Mouse (Mus musculus): ENCODE measurements around the gene Acsl4.

The Acsl4 gene

DNA sequence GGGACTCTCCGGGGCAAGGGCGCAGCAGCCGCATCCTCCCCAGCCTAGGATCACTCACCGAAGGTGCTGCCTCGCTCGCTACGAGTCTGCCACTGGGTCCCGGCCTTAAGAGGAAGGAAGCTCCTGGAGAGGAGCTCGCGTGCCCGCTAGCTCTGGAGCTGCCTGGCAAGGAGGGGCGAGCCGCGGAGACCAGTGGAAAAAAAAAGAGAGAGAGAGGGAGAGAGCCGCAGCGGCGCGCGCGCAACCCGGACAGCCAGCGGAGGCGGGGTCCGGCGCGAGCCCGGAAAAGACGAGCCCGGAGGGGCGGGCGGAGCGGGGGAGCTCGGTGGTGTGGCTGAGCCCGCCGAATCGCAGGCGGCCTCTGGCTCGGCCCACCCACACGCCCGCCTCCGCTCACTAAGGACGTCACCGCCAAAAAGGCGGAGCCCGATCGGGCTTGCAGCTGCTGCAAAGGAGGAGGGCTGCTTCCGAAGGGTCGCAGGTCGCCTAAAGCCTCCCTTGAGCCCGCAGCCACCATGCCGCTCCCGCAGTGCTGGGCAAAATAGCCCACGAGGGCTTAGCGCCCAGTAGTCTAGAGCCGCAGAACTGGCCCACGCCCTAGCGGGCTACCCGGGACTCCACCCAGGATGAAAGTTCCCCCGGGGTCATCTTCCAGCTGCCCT, at the start of gene Acsl4:
Gene Acsl4 (minus strand): TSS at position 289 of the 662 bp plus-strand sequence.
- peak; percentile 86 to 88 for DNase-seq

- no peak for DNase-seq
Observed at GRCm38 (mm10) chrX:142437971-142438504, 47.7 kb upstream of the Acsl4 start.

DNA sequence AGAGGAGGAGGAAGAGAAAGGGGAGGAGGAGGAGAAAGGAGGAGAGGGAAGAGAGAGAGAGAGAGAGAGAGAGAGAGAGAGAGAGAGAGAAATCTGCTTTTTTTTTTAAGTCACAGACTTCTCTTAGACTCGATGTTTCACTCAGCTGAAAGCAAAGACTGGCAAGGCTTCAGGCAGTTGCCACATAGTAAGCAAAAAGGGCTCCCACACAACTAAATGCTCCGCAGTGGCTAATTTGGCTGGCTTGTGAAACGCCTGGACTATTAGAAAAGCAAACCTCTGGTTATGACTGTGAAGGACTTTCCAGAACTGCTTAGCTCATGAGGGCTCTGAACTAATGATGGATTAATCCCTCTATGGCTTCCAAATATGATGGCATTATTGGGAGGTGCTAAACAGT, 42.5 kb upstream of the Acsl4 start:
- DNase-seq = no peak

- no peak for DNase-seq
Observed at GRCm38 (mm10) chrX:142427111-142427510, 36.8 kb upstream of the Acsl4 start.

GRCm38 (mm10) chrX:142426628-142427027, 36.3 kb upstream of the Acsl4 start:
- no peak for DNase-seq

DNA sequence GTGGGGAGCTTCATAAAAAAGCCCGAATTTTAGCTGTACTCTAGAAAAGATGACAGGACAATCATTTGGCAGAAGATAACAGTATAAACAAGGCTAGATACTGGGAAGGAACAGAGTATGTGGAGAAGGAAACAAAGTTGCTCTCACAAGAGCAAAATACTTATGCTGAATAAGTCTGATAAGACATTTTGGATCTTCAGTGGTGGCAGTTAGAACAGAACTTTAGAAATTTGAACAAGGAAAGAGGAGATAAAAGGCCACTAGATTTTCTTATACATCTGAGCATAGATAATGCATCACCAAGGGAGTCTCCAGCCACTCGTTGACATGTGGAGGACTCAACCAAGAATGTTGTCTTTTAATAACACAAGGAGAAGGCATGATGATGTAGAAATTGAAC, 23.5 kb upstream of the Acsl4 start:
- no peak for DNase-seq

GRCm38 (mm10) chrX:142410060-142410459, 19.7 kb upstream of the Acsl4 start:
- no peak for DNase-seq

DNA sequence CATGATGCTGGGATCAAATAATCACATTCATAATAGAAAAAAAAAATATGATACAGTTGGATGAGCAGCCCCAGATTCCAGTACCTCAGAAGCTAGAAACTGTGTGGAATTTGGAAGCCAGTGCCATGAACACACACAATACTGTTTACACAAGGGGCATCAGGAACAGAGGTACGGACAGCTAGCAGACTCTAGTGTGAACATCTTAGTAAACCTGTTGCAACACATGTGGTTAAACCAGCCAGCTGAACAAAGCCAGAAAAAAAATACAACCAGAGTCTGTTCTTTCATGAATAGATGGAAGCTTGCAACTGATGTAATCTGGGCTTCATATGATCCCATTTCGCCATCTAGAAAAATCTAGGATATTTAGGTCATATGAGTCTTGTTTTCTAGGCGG, 19.0 kb upstream of the Acsl4 start:
- no peak for DNase-seq

GRCm38 (mm10) chrX:142403114-142403513, 12.8 kb upstream of the Acsl4 start:
- no peak for DNase-seq

DNA sequence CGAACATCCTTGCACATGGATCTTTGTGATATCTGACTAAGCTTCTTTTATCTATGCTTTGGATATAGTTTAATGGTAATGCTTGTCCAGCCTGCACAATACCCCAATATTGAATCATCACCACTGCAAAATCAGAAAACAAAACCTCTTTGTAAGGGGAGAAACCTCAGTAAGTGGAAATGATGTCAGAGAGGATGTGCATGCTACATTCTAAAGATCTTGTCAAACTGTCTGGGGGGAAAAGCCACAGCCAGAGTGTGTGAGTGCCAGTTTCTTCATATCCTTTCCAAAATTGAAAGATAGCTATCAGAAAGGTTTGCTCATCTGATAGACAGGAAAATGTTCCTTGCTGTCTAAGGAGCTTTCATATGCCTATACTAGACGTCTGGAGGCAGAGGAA, 8.3 kb upstream of the Acsl4 start:
- no peak for DNase-seq

DNA sequence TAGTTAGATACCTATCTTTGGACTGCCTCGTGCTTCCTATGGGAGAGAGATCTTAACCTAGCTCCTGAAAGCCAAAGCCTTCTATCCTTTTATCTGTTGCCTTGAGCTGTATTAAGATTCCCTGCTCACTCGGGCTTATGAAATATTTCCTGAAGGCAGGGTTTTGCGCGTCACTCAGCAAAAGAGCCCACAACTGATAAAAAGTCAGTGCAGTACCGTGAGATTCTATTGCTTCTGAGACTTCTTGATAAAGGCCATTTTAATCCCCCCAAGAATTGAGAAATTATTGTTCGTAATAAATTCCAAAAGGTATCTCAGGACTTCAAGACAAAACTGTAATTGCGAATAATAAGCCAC, 552 bp upstream of the Acsl4 start:
- DNase-seq = no peak

DNA sequence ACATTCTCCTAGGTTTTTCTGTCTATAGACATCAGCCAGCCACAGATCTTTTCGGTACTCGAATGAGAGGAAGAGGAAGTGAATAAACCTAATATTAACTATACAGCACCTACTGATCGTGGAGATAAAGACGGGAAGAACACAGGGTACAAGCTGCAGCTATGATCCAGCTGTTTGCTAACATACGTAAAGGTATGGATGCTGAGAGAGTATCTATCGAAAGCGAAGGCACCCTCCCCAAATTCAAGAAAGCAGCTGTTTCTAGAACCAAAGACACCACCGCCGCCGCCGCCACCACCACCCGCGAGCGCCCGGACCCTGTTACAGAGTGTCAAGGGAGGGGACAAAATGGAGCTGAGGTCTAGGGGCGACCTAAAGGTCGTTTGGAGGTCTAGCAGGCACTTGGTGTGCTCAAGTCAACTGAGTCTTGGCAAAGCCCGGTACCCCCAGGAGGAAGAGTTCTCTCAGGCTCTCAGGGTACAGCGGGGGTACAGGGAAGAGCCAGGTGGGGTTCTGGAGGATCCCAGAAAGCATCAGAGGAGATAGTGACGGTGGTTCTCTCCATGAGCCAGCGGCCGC, 665 bp downstream of the Acsl4 start:
- DNase-seq = no peak

DNA sequence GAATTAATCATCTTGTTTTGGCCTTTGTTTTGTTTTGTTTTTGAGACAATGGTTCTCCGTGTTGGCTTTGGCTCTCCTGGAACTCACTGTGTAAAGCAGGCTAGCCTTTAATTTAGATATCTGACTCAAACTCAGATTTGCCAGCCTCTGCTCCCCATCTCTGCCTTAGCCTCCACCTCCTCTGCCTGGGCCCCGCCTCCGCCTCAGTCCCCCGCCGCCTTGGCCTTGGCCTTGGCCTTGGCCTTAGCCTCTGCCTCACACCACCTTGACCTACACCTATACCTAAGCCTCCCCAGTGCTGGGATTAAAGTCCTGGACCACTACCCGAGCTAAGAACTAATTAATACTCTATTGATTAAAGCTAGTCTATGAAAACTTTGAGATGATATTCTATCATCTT, 2.2 kb downstream of the Acsl4 start:
- no peak for DNase-seq

DNA sequence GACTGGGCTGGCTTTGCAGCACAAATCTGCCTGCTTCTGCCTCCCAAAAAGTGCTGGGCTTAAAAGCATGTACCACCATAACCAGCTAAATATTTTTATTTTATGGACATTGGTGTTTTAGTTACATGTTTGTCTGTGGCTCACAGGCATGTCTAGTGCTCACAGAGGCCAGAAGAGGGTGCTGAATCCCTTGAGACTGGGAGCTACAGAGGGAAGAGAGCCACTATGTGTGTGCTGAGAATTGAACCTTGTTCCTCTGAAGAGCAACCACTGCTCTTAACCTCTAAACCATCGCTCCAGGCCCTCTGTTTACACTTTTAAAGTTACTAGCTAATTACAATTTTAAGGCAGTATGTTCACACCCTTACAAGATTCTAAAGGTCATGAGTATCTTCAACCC, 2.7 kb downstream of the Acsl4 start:
- DNase-seq = no peak

GRCm38 (mm10) chrX:142384918-142385317, 5.4 kb downstream of the Acsl4 start:
- no peak for DNase-seq

DNA sequence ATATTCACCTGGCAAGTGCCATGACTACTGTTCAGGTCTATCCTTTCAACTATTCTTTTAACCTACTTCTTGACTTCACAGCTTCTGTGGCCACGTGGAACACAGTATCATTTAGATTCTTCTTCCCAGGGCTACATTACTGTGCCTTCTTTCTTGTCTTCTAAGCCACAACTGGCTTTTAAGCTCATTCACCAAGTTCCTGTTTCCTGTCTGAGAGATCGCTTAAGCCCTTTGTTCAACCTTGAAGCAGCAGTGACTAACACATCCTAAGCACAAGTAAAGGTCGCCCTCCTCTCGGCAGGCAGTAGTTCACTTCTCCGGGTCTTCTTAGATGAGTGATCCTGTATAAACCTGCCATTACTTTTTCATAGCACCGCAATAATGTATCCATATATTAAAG, 10.4 kb downstream of the Acsl4 start:
- no peak for DNase-seq

DNA sequence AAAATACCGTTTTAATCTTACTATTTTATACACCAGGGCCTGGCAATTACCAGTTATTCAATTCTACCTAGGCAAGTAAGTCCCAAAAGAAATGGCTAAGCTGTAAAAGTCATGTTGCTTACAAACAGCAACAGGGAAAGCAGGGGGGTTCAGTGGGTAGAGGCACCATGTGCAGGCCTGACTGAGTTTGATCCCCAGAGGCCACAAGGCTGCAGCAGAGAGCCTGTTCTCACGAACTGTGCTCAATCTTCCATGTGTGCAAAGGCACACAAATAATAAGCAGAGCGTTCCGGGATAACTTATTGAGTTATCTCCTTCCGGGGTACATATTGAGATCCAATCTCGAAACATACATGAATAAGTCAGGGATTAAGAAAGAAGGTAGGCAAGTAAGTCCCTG, 12.3 kb downstream of the Acsl4 start:
- no peak for DNase-seq

DNA sequence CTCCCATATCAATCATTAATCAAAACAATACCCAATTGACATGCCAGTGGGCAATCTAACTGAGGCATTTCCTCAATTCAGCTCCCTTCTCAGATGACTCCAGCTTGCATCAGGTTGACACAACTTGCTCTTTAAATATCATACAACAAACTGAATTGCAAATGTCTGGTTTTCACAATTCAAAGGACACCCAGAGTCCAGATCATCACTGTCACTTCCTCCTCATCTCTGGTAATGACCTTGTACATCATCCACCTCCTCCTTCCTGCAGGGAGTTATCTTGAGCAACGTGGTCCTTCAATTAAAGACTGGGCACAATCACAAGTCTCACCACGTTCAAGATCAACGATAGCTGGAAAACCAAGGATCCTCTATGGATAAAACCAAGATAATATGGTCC, 13.0 kb downstream of the Acsl4 start:
- no peak for DNase-seq

GRCm38 (mm10) chrX:142376747-142377146, 13.6 kb downstream of the Acsl4 start:
- DNase-seq = no peak

DNA sequence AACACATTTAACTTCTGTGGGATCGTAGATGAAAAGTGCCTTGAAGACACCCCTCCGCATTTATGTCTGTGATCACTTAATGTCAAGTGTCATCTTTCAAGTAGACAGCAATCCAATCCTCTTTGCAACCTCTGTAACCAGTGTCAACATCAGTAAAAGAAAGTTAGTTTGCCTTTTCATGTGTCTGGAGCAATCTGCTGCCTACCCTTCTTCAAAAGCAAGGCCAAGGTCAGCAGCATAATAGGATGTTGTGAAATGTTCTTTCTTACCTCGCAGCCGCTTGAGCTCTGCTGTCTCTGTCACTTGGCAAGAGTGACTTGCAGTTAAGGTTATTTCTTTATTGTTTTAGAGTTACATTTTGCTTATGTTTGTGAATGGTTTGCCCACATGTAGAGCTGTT, 14.8 kb downstream of the Acsl4 start:
- DNase-seq = no peak

GRCm38 (mm10) chrX:142372393-142372792, 17.9 kb downstream of the Acsl4 start:
- peak in 1 of 2 experiments; percentile 39 for DNase-seq

DNA sequence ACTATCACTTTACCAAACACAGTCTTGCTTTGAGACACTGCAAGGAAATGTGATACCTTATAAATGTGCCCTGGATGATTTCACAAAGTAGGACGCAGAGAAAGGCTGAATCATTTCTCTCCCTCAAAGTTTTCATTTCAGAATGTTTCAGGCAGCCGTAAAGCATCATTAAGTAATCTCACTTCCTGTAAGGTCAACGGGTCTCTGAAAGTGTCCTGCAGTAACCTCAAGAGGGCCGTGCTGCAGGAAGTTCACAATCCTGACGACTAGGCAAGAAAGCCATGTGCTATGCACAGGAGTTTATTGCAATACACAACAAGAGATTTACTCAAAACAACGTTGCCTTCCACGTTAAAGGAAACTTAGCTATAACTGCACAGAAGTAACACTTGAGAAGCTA, 20.4 kb downstream of the Acsl4 start:
- DNase-seq = peak in 1 of 2 experiments; percentile 6

GRCm38 (mm10) chrX:142363882-142364281, 26.5 kb downstream of the Acsl4 start:
- DNase-seq = no peak

DNA sequence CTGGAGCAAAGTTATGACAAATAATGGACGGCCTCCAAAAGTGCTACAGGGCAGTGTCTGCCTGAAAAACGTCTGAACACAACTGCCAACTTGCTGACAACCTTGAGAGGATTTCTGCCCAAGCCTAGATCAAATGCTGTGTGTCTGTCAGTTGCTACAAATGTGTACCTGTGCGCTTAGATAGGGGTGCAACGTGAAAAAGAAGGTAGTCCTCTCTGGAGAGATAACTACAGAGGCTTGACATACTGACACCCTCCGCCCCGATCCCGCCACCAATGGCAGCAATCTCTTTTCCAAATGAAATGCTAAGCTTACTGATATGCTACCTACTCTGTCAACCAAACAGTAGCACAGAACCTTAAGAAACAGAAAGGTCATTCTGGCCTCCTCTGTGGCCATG, 31.3 kb downstream of the Acsl4 start:
- DNase-seq = no peak

DNA sequence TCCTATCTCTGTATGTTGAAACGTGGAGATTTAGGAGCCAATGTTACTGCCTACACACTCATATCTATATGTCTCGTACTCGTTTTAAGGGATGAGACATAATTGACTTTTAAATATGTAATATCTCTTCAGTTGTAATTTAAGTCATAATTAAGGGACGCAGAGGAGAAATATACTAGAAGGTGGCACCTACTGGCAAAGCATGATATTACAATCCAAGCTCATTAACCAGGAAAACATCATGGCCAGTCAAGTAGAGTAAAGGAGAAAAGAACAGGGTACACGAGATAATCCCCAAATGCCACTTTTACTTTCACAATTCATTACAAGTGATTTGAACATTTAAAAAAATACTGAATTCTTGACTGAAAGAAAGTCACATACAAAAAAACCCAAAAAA, 31.9 kb downstream of the Acsl4 start:
- DNase-seq = no peak

All from kidney, adult 8-10 months (tissue).